Mouse (Mus musculus) activated CD4-positive, CD25-positive, alpha-beta regulatory T cell (primary cell): ENCODE measurements around the gene Magohb. TPM values are rescaled to one million over a fixed set of nuclear protein-coding genes. Genes with fewer than 3 reads are reported as not detected.

ENCODE experiments used
- polyA plus RNA-seq, 2 experiments: library from polyadenylated mRNA; unstranded; fragments of 100-300 nt; shearing (Covaris generic); gene quantifications; one replicate each; pipeline ENCODE4 v1.2.1; 2017

Gene Magohb
- 10 to 100 TPM; 20.3 to 27.9 TPM for polyA plus RNA-seq

DNA sequence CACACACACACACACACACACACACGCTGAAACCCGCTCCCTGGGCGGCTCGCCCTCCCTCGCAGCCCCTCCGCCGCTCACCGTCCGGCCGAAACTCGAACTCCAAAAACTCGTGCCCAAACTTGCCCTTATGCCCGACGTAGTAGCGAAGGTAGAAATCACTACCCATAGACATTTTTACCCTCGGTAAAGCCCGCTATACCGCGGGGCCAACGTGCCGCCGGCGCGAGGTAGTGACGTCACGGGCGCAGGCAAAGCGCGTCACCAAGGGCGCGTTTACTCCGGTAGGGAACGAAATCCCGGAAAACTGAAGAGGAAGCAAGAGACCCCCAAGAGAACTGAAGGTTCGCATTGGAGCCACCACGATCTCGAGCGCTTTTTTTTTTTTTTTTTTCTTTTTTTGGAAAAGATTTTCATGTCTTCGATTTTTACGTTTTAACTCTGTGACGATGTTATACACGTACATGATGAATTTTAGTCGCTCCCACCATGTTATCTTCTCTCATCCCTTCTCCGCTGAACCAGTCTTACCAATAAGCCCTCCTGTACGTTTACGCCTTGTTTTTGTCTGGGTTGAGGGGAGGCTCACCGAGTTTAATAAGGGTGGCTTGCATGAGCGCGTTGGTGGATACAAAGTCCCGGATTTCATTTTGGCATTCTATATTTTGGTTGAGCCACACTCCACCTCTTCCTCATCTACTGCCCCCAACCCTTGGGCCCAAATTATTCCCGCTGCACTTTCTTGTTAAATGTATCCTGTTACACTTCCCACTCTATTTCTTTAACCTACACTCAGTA is at the start of gene Magohb:
Gene Magohb (minus strand): TSS at position 254 of the 798 bp plus-strand sequence.

DNA sequence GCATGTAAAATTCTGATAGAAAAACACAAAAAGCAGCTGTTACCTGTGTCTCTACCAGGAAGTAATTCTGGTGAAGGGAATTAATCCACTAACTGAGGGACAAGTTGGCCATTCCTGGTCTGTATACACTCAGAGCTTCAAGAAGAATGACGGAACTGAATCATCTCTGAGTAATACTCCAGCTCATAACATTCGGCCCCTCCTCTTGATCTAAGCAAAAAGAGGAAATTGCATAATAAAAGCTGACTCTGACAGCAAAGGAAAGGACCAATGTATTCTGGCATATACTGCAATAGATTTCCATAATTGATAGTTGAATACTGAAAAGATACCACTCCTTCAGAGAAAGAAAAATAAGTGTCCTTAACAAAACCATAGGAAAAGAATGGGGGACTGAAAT is 45.8 kb downstream of the Magohb start, which contains the start of gene Klra2:
Gene Klra2 (minus strand): TSS at position 157 of the 400 bp plus-strand sequence.

Other genes starting within 250 kb of the Magohb start
- gene Klra2, start 45.9 kb downstream of the Magohb start, polyA plus RNA-seq = under 1 TPM; 0.19 to 0.26 TPM
- gene Styk1, start 60.4 kb upstream of the Magohb start, polyA plus RNA-seq = under 1 TPM in 1 of 2 experiments, not detected in 1; 0.44 TPM
- gene Ybx3, start 95.2 kb upstream of the Magohb start, polyA plus RNA-seq = 100 to 1,000 TPM; 125 to 140 TPM
- 1 to 10 TPM in 1 of 2 experiments, not detected in 1; 1.6 TPM for gene 5430401F13Rik, start 193.2 kb upstream of the Magohb start, polyA plus RNA-seq
- 1 to 10 TPM in 1 of 2 experiments, not detected in 1; 1.1 TPM for gene Gm6619, start 193.2 kb upstream of the Magohb start, polyA plus RNA-seq